Mouse (Mus musculus): Measurements from ENCODE around the gene Ikzf4.

DNA sequence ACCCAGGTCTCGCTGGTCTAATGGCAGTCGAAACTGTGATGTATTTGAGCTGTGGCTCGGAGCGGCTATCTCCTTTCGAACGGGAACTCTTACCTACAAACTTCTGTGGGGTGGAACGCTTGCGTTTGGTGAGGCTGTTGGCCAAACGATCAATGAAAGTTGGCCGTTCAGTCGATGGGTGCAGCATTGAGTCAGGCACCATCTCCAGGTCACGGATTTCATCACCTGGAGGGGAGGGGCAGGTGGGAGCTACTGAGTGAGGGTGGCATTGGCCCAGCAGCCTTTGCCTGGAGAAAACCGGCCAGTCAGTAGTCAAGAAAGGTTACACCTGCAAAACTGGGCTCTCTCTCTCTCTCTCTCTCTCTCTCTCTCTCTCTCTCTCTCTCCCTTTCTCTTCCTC is 10.1 kb downstream of the Ikzf4 start:
- TF ChIP-seq CTCF (IDR thresholded peaks at IDR 0.05; ENCODE audit: low read depth, low read length) (0 out of 2 replicates have a peak, but pooled peaks have one; percentile 12), POLR2A (IDR thresholded peaks at IDR 0.05; ENCODE audit: extremely low read depth, insufficient read depth, low read length) (no peak)

Data from liver, adult 2 months (tissue).